Mouse (Mus musculus) adrenal gland, adult (tissue): ENCODE measurements around the gene Tent5c.

Experiments used
- DNase-seq, 2 experiments: peaks; one replicate each; pipeline ENCODE4 v3.0.0; 2022 to 2023; ENCODE audit warnings: low spot score in 1 of 2; ENCODE audit not compliant: inconsistent age in 2 of 2

Gene Tent5c

DNA sequence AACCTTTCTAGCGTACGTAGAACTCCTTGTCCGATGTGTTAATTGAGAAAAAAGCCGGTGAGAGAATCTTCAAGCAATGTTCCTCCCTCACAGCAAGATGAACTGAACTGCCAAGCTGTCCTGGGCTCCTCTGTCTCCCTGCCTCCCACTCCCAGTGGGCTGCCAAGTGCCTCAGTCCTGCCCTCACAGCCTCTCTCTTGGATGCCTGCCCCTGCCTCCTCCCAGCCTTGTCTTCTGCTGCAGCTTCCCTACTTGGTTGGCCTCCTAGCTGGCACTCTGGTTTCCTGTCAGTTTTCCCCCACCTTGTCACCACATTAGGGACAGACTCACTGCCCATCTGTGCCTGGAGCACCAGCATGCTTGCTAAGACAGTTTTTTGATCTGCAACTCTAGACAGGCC, 86.5 kb downstream of the Tent5c start:
- DNase-seq, result no peak
